Mouse (Mus musculus) T-helper 2 cell (primary cell): ENCODE measurements around the gene Marc1.

ENCODE experiments used
- in situ Hi-C: fragments of 300-600 bp; cut with MboI, MseI; formaldehyde crosslinking; loops from one replicate; pipeline ENCODE4 v1.15.1; 2025; ENCODE audit warnings: high pct_unique_total_duplicates

The Marc1 gene

DNA sequence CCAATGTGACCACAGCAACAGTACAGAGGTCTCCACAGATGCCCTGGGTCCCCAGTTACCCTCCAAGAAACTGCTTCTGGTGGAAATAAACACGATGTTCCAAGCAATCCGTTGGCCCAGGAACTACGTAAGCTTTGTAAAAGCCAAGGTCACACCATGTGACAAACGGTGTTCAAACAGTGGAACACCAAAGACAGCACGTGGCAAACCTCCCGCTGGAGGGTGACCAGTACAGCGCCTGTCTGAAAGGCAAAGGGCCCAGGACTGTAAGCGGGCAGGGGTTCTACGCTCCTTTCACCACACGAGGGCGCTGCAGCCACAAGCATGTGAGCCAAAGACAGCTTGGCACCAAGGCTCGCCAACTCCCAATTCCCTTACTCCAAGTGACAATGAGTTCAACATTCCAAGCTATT is 13.3 kb upstream of the Marc1 start:
- in situ Hi-C loops = no loop called here

DNA sequence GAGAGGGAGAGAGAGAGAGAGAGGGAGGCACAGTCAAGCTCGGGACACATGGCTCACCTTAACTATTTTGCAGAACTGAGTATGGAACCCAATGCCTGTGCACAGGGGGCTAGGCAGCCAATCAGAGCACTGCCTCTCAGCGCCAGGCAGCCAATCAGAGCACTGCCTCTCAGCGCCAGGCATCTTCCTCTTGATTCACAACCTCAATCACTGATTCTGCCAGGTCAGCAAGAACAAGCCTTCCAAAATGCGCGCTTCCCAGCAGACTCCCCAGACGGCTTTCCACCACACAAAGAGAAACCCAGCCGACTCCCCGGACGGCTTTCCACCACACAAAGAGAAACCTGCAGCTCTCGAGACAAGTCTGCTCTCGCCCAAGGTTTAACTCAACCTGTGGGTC is 11.6 kb upstream of the Marc1 start:
- in situ Hi-C loops = no loop called here

DNA sequence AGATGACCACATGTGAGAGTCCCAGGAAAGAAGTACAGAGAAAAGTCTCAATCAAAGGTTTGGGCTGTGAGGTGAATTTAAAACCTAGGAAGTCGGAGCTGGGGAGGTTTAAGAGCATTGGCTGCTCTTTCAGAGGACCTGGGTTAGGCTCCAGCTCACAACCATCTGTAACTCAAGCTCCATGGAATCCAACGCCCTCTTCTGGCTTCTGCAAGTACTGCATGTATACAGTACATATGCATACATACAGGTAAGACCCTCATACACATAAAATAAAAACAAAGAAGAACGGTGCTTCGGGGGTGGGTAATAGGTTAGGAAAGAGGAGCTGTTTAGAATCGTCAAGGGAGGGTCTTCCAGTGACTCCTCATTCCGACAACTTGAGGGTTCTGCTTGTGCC is 6.7 kb upstream of the Marc1 start:
- in situ Hi-C loops = no loop called here

DNA sequence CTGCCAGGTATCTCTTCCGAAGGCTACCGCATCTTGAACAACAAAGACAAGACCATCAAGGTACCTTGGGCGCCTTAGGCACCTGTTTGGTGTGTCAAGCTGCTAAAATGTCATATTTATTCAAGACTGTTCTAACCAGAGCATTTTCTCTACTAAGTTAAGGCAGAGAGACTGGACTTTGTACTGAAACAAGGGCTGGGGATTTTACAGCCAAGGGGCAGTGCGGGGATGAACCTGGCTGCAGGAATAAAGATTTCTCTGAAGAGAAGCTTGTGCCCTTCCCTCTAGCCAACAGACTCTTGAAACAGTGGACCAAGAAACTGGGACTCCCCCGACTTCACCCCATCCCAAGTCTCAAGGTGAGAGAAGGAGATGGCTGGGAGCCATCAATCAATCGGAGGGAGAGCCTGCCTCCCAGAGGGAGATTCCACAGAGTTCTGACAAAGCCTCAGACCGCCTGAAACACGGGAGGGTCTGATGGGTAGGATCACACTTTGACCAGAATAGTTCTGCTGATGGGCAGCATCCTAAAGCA is 670 bp upstream of the Marc1 start:
- in situ Hi-C loops = no loop called here

DNA sequence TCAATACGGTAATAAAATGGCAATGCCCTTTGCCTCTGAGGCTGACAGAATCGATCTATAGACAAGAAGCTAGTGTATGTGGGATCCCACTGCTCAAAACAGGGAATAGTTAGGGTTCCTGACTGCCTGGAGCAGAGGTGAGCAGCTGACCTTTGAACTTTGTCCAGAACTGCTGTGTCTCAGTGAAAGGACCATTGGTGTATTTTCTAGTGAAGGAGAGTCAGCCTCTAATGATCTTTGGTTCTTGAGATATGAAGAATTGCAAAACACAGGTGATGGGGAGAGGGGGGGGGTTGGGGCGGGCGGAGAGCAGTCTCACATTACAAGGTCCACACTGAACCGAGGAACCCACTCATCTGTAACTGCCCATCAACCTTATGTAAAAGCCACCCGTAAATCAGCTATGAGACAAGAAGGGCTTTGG is 1.5 kb downstream of the Marc1 start:
- in situ Hi-C loops = no loop called here

DNA sequence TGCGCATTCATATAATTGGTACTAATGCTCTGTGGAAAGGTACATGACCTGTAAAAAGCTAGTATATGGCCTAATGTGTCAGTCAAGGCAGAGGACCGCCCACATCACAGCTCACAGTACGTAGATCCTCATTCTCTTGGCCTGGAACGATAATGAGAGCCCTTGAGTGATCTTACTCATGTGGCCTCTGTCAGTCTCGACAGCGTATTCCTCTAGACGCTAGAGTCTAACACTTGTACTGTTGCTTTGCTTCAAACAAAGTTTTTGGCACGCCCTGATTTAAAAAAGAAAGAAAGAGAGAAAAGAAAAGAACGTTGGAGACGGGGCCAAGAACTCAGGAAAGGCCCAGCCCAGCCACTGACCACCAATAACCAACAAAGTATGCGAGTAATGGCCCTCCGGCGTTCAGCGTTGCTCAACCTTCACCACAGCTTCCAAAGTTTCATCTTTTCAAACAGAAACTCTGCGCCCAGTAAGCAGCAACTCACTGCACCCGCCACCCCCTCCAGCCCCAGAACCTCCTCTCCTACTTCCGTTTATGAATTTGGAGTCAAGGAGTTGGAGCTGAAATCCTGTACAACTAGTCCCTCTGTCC is 2.6 kb downstream of the Marc1 start:
- in situ Hi-C loops = no loop called here

DNA sequence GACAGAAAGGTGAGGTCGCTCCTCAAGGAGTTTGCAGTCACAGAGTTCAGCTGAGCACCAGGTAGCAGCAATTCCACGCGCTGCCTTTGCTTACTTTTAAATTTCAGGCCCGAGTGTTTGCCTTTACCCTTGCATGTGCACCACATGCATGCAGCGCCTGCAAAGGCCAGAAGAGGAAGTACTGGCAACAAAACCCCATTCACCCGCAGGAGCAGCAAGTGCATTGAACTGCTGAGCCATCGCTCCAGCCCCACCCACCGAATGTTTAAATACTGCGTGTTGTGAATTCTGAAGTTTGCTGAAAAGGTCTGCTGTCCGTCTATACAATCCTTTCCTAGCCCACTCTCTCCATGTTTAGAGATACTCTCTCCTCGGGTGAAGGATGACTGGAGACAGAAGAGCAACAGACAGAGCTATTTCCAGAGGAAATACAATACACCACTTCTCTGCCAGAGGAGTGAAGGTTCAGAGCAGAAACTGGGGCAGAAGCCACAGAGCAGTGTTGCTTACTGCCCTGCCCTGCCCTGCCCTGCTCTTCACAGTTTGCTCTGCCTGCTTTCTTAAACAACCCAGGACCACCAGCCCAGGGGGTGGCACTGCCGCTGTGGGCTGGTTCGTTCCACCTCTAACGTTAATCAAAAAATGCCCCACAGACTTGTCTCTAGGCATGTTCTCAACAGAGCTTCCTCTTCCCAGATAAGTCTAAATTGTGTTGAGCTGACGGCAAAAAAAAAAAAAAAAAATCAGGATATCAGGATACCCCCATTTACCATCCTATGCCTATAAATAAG is 3.3 kb downstream of the Marc1 start:
- in situ Hi-C loops = no loop called here

DNA sequence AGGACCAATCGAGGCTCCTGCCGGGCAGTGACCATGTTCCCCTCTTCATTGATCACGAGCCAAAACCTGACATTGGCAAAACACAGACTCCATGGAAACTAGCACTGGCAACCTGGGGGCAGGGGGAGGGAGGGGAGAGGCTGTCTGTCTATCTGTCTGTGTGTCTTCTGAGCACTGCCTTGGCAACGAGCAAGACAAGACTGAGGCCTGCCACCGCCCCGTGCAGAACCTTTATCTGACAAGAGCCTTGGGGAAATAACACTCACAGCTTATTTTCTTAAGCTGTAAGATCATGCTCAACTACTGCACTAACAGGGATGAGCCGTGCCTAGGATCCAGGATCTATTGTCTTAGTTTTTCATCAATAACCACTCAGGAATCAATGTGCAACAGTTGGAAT is 4.0 kb downstream of the Marc1 start:
- in situ Hi-C loops = no loop called here

DNA sequence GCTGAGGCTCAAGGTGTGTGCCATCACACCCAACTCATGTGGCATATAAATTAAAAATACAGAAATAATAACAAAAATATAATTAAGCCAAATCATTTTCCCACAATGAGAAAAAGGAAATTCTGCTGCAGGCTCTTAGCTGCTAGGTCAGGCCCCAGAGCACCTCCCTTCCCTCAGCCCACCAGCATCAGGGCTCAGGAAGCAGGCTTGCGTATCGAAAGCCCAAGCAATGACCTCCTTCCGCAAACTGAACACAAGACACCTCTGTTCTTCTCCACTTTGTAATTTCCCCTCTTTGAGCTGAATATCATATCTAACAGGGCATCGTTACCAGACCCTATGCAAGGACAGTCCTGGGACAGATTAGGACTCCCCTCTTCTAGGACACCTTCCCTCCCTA is 5.4 kb downstream of the Marc1 start:
- in situ Hi-C loops = no loop called here

DNA sequence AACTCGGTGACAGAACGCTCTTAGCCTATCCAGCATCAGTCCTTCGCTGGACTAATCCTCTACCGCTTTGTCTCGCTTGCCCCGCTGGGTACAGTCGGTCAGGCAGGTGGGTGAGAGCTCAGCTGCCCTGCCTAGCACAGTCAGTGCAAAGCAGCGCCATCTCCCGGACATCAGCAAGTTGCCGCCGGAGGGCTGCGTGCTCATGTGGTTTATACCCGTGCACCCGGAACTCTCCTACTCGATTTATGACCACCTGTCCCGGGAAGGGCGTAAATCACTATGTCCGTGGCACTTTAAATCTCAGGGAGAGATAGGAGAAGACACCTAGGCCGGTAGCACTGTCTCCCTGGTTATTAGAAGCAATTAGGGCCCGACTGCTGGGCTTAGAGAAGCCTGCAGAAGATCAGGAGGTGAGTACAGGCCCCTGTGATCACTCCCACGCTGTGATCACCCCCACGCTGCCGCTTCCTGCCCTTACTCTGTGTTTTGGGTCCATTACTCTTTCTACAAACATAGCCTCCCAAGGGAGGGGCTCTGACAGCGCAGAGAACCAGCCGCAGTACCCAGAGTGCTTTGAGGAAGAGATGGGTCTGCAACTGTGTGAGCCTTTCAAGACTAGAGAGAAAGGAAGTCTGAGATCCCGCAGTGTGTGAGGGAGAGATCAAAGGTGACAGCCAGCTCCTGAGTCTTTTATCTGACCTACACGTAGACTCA is 17.8 kb downstream of the Marc1 start:
- in situ Hi-C loops = no loop called here

DNA sequence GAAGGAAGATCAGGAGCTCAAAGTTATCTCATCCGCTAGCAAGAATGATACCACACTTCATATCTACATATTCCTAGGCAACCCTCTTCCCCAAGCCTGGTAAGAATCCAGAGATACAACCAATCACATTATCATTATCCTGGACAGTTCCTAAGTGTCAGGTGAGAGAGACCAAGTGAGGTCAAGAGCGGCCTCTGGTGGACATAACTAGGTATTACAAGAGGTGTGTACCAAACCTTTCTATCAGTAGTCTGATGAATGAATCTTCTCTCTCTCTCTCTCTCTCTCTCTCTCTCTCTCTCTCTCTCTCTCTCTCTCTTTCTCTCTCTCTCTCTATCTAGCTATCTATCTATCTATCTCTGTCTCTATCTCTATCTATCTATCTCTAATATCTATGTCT is 20.0 kb downstream of the Marc1 start:
- in situ Hi-C loops = no loop called here

DNA sequence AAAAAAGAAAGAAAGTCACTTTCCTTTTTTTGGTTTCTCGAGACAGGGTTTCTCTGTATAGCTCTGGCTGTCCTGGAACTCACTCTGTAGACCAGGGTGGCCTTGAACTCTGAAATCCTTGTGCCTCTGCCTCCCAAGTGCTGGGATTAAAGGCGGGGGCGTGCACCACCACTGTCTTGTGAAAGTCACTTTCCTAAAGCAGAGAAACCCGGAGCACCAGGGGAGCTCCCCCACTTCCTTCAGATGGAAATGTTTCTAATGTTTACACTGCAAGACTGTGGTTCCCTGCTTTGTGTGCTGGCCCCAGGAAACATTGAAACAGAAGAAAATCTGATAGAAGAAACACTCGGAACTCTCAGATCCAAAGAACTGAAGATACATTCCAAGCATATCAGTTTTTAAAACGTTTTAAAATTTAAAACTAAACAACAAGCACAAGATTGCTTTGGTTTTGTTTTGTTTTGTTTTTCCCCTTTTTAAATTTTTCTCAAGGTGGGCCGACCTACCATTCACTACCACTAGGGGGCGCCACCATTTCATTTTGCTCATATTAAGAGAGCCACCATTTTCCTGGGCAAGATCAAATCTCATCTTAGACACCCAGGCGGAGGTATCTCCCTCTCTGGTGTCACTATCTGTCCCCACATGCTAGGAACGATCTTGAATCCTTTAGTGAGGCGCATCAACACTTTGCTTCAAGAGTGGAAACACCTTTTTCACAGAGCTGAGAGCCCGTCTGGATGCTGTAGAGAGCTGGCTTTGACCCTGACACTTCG is 24.5 kb downstream of the Marc1 start:
- in situ Hi-C loops = no loop called here

DNA sequence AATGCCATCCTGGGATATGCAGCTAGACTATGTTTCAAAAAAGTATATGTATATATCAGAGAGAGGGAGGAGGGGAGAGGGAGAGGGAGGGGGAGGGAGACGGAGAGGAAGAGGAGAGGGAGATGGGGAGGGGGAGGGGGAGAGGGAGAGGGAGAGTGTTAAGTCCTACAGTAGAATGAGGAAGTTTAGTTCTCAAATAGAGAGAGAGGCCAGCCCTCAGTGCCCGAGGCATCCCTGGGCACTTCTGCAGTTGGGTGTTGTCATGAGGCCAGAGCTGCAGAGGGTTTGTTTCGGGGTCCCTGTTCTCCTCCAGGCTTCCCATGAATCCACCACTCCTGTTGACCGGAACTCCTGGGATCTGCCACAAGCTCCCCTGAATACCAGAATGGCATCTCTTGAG is 27.5 kb downstream of the Marc1 start:
- in situ Hi-C loops = no loop called here

DNA sequence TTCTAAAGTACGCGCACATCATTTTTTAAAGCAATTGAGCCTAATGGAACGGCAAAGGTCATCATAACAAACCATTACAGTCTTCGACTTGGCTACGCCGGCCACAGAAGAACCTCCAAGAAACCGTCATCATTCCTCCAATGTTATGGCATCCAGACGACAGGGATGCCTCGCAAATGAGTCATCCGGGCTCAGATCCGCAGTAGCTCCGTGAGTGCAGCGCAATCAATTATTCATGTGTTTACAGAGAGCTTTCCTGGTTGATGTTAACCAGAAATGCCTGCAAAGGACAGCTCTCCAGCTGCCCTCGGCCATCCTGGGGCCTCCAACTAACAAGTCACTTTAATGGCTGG is 29.0 kb downstream of the Marc1 start:
- in situ Hi-C loops = no loop called here

DNA sequence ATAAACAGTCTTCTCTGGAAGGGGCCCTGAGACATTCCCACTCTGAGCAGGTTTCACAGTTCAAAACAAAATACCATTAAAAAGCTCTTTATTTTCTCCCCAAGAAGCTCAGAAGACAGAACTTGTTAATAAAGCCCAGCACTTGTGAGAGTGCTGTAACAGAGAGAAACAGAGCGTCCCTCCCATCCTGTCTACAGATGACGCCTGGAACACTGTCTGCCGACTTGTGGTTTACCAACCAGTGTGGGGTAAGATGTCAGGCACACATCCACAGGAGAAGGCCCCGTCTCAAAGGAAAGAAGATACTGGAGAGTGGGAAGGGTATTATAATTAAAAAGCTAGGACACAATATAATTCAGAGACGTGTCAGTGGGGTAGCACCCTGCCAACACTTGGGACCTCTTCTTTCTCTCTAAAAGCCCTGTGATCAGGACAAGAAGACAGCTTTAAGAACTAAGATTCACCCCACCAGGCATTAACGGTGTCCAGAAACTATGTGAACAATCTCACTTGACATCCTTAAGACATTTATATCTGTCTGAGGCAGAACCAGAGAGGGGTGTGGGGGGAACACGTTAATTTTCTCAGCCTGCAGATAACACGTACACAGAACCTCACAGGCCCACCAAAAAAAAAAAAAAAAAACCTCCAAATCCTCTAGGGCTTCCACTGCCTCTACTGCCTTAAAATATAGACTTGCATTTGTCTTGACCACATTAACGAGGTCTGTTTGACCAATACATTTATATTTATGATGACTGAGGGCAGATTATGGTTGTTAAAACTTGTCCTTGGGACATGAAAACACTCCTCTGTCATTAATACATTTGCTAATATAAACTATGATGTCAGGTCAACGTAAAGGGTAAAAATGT is 29.6 kb downstream of the Marc1 start:
- in situ Hi-C loops = no loop called here

DNA sequence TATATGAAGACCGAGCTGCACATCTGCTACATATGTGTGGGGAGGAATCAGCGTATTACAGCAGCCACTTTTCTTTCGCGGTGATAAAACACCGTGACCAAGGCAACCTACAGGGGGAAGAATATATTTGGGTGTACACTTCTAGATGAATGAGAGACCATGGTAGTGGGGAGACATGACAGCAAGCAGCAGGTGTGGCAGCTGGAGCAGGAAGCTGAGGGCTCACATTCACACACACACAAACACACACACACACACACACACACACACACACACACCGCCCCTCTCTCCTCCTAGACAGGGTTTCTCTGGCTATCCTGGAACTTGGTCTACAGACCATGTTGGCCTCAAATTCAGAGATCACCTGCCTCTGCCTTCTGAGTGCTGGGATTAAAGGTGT is 33.0 kb downstream of the Marc1 start:
- in situ Hi-C loops = no loop called here

DNA sequence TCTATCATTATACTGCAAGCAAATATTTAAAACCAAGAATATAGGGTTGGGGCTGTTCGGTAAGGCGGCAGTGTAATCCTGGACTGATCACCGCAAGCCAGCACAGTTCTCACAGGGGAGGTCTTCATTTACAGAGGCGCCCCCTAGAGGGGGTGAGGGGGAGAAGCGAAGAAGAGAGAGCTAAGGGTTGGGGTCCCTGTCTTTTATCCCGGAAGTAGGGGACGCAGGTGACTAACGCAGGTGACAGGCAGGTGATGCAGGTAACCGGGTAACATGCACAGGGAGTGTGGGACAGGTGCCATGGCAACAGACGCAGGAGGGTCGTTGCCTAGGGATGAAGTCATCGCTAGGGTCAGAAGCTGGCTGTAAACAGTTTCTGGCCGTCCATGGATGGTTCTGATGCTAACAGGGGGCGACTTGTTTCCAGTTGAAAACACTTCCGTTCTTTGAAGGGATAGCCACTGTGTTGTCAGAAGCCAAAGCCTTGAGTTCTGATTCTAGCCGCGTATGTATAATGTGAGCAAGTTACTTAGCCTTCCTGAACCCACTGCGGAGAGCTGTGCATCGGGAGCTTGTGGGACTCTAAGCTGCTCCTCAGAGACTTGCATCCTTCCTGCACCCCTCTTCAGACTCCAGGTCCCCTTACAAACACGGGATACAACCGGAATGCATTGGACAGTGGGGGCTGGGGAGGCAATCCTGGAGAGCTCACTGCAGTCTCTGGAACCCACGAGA is 33.9 kb downstream of the Marc1 start:
- in situ Hi-C loops = no loop called here

DNA sequence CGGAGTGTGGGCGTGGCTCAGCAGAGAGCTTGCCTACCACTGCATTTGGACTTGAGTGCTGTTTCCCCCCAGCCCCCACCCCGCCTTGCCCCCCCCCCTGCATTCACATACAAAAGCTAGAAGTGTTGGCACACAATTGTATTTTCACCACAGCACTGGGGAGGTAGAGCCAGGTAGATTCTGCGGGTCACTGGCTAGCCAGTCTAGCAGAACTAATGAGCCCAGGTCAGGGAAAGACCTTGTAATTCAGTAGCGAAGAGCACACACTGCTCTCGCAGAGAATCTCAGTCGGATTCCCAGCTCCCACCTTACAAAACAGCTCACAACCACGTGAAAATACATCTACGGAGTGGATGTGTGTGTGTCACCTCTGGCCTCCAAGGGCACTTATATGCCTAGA is 35.8 kb downstream of the Marc1 start:
- in situ Hi-C loops = no loop called here

DNA sequence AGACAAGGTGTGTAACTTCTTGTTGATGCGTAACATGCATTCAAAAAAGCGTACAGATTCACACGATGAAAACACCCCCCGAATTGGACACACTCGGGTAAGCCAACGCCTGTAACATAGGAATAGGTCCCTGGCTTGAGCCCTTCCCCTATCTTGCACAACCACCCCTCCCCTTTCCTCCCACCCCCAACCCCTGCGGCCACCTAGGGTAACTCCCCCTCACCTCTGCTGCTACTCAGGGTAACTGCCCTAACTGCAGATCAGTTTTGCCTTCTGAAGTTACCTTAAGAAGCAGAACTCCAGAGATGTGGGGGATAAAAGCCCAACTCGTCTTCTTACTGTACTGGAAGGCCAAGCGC is 39.2 kb downstream of the Marc1 start:
- in situ Hi-C loops = no loop called here

DNA sequence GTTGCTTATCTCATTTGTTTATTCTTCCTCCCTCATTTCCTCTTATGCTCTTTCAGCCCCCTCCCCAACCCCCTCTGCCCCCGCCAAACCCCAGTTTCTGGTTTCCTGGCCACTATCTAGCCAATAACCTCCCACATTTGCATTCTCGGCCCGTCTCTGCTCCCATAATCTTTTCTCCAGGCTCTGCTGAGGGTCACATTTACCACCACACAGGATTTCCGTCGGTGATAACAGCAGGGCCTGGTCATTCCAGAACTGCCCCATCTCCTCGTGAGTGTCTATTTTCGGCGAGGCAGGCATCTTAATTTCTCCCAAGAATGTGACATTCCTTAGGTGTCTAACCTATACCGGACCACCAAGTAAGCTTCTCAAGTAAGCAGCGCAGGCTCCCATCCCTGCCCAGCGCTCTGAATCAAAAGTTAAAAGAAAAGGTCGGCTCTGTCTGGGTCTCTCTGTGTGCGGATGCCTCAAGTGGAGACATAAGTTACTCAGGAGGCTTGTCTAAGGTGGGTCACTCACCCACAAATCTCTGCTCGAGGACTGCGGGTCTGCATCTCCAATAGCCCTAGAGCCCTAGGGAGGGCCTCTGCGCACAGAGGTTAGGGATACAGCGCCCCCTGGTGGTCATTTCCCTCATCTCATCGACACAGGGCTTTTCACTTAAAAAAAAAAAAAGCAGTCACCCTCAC is 39.8 kb downstream of the Marc1 start:
- in situ Hi-C loops = no loop called here
